Mouse (Mus musculus) forebrain, postnatal 0 days (tissue): ENCODE results near the gene Nr4a1. TPM values are rescaled to one million over a fixed set of nuclear protein-coding genes. Genes with fewer than 3 reads are reported as not detected.

Experiments used
- ATAC-seq: fragments of 200-750 bp; cut with Nextera tagmentation; 2 replicates; pipeline ENCODE4 v1.8.0; 2017; ENCODE audit warnings: mild to moderate bottlenecking, moderate library complexity
- DNase-seq: peaks from one replicate; pipeline ENCODE4 v3.0.0-alpha.2; 2015
- H3K27ac ChIP-seq: fragments of 300-500 bp; sonication (generic); 2 replicates; pipeline ENCODE4 v1.5.1; 2014; ENCODE audit warnings: low read depth, mild to moderate bottlenecking, antibody characterized with exemption, low read length, moderate library complexity, mixed read lengths
- H3K27me3 ChIP-seq: fragments of 300-500 bp; sonication (generic); 2 replicates; pipeline ENCODE4 v1.6.1; 2014; ENCODE audit warnings: mild to moderate bottlenecking, low read length, mixed read lengths; ENCODE audit not compliant: insufficient read depth
- H3K36me3 ChIP-seq: fragments of 300-500 bp; sonication (generic); 2 replicates; pipeline ENCODE4 v1.6.1; 2014; ENCODE audit warnings: mild to moderate bottlenecking, moderate library complexity; ENCODE audit not compliant: insufficient read depth
- H3K4me1 ChIP-seq: fragments of 300-500 bp; sonication (generic); 2 replicates; pipeline ENCODE4 v1.6.1; 2014; ENCODE audit warnings: antibody characterized with exemption; ENCODE audit not compliant: insufficient read depth
- H3K4me2 ChIP-seq: fragments of 300-500 bp; sonication (generic); 2 replicates; pipeline ENCODE4 v1.6.1; 2014; ENCODE audit warnings: low read depth, mild to moderate bottlenecking, moderate library complexity
- H3K4me3 ChIP-seq: fragments of 300-500 bp; sonication (generic); 2 replicates; pipeline ENCODE4 v1.5.1; 2014; ENCODE audit warnings: low read depth, low read length, mixed read lengths
- H3K9ac ChIP-seq: fragments of 300-500 bp; sonication (generic); 2 replicates; pipeline ENCODE4 v1.6.1; 2014; ENCODE audit warnings: mild to moderate bottlenecking
- H3K9me3 ChIP-seq: fragments of 300-500 bp; sonication (generic); 2 replicates; pipeline ENCODE4 v1.6.1; 2016; ENCODE audit warnings: low read length
- CTCF ChIP-seq: sonication (generic); IDR thresholded peaks from 2 replicates; pipeline ENCODE4 v1.5.1; 2016; ENCODE audit warnings: antibody characterized with exemption, control low read depth, low read depth
- WGBS: fragments of 180-500 bp; shearing (Covaris S2); extraction: QIAGEN DNeasy Blood & Tissue Kit; methylation state at CpG from one replicate; pipeline ENCODE4 v1.1.7; 2014; 5-methylcytosine and 5-hydroxymethylcytosine counted together
- polyA plus RNA-seq: library from polyadenylated mRNA; unstranded; fragments of >200 nt; fragmentation: Nextera tagmentation; extraction: Ambion mirVana; gene quantifications from 2 replicates; pipeline ENCODE4 v1.2.1, GENCODE M21; 2015
- total RNA-seq: library from RNA; depleted of rRNA; stranded (reverse); fragments of >200 nt; gene quantifications from 2 replicates; pipeline ENCODE4 v1.2.3, GENCODE M21; 2014

Nr4a1 gene
- total and polyA plus RNA-seq, 2 experiments from 2014 or later: 8.5 to 9.6 TPM

DNA sequence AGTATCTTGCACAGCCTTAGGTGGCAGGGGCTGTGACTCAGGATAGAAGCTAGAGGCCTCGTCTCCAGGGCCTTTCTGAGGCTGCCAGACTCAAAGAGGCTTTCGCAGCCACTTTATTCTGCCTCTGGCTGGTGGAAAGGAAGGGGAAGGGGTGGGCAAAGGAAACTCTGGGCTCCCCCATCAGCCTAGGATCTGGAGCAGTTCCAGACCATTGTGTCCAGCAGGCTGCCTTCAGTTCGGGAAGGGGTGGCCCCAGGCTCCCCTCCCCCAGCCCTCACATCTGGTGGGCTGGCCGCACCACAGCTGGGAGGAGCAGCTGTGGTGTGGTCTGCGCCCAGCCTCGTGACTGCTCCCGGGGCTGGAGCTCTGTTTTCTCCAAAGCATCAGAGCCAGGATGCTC lies 26.1 kb upstream of the Nr4a1 start:
- ATAC-seq: no peak

DNA sequence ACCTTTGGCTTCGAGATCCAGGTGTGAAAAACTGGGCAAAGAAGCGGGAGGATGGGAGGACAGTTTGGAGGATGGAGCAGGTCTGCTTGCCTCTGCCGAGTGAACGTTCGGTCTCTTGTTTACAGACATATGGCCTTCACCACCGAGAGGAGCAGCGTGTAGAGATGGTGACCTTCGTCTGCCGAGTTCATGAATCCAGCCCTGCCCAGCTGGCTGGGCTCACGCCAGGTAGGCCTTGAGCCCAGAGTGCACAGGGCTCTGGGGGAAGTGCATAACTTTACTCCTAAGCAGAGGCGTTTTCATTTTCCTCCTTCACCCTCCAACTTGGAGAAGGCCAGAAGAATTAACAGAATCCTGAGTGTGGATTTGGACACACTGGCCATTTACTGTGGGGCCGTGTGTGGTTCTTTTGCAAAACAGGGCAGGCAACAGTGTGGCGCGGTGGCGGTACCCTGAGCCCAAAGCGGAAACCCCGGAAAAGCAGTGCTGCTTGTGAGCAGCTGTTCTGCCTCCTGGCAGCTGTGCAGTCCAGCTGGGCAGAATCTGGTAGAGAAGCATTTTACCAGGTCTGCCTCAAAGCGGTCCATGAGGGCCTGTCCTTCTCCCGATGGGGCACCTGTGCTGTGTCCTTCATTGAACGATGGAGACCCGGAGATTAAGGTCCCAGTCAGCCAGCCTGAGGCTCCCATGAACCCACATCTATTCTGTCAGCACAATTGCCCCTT lies 25.0 kb upstream of the Nr4a1 start:
- Histone ChIP-seq H3K4me3 (no peak overlapping the region), H3K27ac (no peak overlapping the region), H3K9ac (no peak overlapping the region), H3K9me3 (no peaks in the 10 kb centered on the region), H3K4me2 (no peak overlapping the region), H3K27me3 (no peaks in the 10 kb centered on the region), H3K4me1 (no peaks in the 10 kb centered on the region), H3K36me3 (peaks cover 13% of the 10 kb centered on the region)
- no peak for ATAC-seq
- no peak for TF ChIP-seq CTCF
- no peak for DNase-seq
- 91% methylated on average over 21 of the region's 21 CpGs for WGBS

More for the DNA sequence above, 26.1 kb upstream of the Nr4a1 start:
- H3K4me2 ChIP-seq: no peak overlapping the region
- no peak overlapping the region for H3K9ac ChIP-seq
- H3K27ac ChIP-seq: no peak overlapping the region
- WGBS: 29% methylated on average over 7 of the region's 7 CpGs
- peaks cover 13% of the 10 kb centered on the region for H3K36me3 ChIP-seq
- H3K4me1 ChIP-seq: no peaks in the 10 kb centered on the region
- TF ChIP-seq CTCF: no peak
- no peaks in the 10 kb centered on the region for H3K27me3 ChIP-seq
- DNase-seq: no peak
- H3K9me3 ChIP-seq: no peaks in the 10 kb centered on the region
- no peak overlapping the region for H3K4me3 ChIP-seq

DNA sequence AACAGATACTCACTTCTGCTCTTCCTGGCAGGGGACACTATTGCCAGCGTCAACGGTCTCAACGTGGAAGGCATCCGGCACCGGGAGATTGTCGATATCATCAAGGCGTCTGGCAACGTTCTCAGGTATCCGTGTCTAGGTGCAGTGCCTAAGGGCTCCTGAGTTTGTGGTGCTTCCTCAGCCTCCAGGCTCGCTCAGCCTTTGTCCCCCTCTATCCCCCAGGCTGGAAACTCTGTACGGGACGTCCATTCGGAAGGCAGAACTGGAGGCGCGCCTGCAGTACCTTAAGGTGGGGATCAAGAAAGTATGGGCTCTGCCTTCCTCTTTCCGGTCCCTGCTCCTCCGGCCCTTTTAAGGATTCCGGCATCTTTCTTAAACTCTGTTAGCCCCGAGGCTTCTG lies 23.6 kb upstream of the Nr4a1 start:
- no peak for TF ChIP-seq CTCF
- Histone ChIP-seq H3K4me3 (no peak overlapping the region), H3K4me1 (no peaks in the 10 kb centered on the region), H3K36me3 (peaks cover 13% of the 10 kb centered on the region), H3K9me3 (no peaks in the 10 kb centered on the region), H3K27ac (no peak overlapping the region), H3K27me3 (no peaks in the 10 kb centered on the region), H3K4me2 (no peak overlapping the region), H3K9ac (no peak overlapping the region)
- 95% methylated on average over 19 of the region's 19 CpGs for WGBS
- DNase-seq (no peak), ATAC-seq (no peak)

DNA sequence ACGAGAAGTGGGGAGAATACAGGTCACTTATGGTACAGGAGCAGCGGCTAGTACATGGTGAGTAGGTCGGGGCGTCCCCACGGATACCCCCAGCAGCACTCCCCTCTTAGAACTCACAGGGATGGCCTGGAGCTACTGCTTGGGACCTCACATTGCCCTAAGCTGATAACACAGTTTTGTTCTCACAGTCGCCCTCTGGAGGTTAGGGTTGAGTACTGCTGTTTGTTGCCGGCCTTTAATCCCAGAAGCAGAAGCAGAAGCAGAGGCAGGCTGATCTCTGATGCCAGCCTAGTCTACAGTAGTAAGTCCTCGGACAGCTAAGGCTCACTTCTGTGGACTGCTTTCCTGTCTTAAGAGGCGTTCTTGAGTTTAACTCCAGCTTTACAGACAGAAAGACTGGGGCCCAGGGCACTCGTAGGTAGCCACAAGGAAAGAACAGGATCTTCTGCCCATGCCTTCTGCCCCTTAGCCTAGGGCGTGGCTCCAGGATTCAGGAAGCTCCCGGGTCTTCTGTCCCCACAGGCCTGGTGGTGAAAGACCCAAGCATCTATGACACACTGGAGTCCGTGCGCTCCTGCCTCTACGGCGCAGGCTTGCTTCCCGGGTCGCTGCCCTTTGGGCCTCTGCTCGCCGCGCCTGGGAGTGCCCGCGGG lies 22.9 kb upstream of the Nr4a1 start:
- no peak for ATAC-seq
- 86% methylated on average over 23 of the region's 23 CpGs for WGBS

DNA sequence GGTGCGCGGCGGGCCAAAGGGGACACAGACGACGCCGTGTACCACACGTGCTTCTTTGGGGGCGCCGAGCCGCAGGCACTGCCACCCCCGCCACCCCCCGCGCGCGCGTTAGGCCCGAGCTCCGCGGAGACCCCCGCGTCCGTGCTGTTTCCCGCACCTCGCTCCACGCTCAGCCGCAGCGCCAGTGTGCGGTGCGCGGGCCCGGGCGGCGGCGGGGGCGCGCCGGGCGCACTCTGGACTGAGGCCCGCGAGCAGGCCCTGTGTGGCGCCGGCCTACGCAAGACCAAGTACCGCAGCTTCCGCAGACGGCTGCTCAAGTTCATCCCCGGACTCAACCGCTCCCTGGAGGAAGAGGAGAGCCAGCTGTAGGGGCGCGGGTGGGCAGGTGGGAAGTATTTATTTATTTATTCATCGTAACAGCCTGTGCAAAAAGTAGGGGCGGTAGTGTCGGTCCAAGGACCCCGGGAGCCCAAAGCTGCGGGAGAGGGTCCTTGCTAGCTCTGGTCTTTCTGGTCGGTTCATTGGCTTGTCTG lies 22.4 kb upstream of the Nr4a1 start:
- DNase-seq (no peak), ATAC-seq (no peak)
- peak overlapping the region; percentile 21 for H3K4me2 ChIP-seq
- H3K36me3 ChIP-seq: peaks cover 13% of the 10 kb centered on the region
- H3K4me1 ChIP-seq: no peaks in the 10 kb centered on the region
- H3K27me3 ChIP-seq: no peaks in the 10 kb centered on the region
- H3K9me3 ChIP-seq: no peaks in the 10 kb centered on the region
- no peak overlapping the region for H3K27ac ChIP-seq
- TF ChIP-seq CTCF: no peak
- H3K9ac ChIP-seq: no peak overlapping the region
- H3K4me3 ChIP-seq: no peak overlapping the region
- 74% methylated on average over 56 of the region's 56 CpGs for WGBS

More for the DNA sequence above, 22.9 kb upstream of the Nr4a1 start:
- Histone ChIP-seq H3K4me2 (peak overlapping the region; percentile 21; the same call in 1 of the 2 replicates), H3K4me1 (no peaks in the 10 kb centered on the region), H3K4me3 (no peak overlapping the region), H3K27ac (no peak overlapping the region), H3K9ac (no peak overlapping the region), H3K9me3 (no peaks in the 10 kb centered on the region), H3K27me3 (no peaks in the 10 kb centered on the region), H3K36me3 (peaks cover 13% of the 10 kb centered on the region)
- peak; percentile 42 for TF ChIP-seq CTCF
- DNase-seq: no peak

DNA sequence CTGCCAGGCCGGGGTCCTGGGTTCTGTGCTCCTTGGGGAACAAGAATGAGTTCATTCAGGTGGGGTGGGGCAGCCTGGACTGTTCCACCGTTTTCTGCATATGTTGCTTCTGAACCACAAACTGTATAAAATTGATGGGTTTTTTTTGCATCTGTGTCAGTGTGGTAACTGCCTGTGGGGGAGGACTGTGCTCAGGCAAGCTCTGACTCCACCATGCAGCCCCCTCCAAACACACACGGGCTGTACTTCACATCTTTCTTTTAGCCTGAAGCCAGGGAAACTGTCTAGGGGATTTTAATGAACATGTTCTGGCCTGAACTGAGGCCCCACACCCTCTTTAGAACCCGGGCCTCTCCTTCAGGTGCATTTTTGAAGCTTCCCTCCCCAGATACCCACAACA lies 21.5 kb upstream of the Nr4a1 start:
- Histone ChIP-seq H3K27me3 (no peaks in the 10 kb centered on the region), H3K4me2 (no peak overlapping the region), H3K27ac (no peak overlapping the region), H3K4me3 (no peak overlapping the region), H3K4me1 (no peaks in the 10 kb centered on the region), H3K9me3 (no peaks in the 10 kb centered on the region), H3K9ac (no peak overlapping the region), H3K36me3 (peaks cover 13% of the 10 kb centered on the region)
- ATAC-seq: no peak
- WGBS: 77% methylated on average over 4 of the region's 4 CpGs
- no peak for TF ChIP-seq CTCF
- DNase-seq: no peak

DNA sequence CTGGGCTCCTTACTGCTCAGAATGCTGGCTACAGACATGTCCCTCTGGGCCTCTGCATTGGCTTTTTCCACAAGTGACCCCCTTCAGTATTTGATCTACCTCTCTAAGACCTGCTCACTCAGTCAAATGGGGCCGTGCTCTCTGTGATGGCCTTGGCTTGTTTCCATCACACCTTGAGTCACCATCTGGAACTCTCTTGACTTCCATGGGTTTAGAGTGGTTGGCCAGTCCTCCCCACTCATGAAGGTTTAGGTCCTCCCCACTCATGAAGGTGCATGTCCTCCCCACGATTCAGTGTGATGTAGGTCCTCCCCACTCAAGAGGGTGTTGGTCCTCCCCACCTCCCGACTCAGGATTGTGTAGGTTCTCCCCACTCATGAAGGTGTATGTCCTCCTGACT lies 20.9 kb upstream of the Nr4a1 start:
- Histone ChIP-seq H3K9me3 (no peaks in the 10 kb centered on the region), H3K4me2 (no peak overlapping the region), H3K4me1 (no peaks in the 10 kb centered on the region), H3K4me3 (no peak overlapping the region), H3K27ac (no peak overlapping the region), H3K27me3 (no peaks in the 10 kb centered on the region), H3K9ac (no peak overlapping the region), H3K36me3 (peaks cover 13% of the 10 kb centered on the region)
- 80% methylated on average over 3 of the region's 3 CpGs for WGBS
- DNase-seq (no peak), ATAC-seq (no peak)
- TF ChIP-seq CTCF: no peak
